Mouse (Mus musculus) cerebellum, adult 11 months (tissue): Measurements from ENCODE around the gene Sec14l4.
"Not testable (repeated sequence)": the region's sequence is repeated elsewhere in the genome, so short reads cannot be mapped to it uniquely, and the experiment has no call there.

ENCODE experiments used
- DNase-seq: peaks from one replicate; pipeline ENCODE4 v3.0.0; 2022

Gene Sec14l4

DNA sequence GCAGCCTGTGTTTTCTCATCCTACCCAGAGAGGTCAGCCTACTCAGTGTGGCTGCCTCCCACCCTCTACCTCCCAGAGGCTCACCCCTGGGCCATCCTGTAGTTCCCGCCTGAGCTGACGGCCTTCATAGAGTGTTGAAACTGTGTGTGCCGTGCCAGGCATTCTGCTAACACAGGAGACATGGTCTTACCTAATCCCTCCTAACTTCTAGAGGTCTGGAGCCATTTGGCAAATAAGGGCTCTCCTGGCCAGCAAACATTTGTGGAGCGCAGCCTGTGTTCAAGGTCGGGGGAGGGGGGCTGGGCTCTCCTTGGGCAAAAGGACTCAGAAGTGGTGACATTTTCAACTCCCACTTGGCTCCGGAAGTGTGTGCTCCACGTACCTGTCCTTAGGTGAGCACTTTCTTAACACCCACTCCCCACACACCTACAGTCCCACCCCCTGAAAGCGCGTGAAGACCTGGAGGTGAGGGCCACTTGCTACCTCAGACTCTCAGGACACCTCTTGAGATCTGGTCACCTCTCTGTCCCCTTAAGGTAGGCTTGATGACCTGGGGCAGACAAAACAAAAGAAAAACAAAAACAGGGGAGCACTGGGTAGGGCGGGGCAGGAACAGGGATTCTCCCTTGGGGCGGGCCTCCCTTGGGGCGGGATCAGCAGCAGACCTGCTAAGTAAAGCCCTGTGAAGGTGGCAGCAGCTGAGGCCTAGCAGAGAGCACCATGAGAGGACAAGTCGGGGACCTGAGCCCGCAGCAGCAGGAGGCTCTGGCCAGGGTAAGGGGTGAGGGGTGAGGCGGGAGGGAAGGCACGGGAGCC, at the start of gene Sec14l4:
Gene Sec14l4, plus strand, starts transcription at position 337 of the 816 bp plus-strand sequence.
- DNase-seq, result no peak

DNA sequence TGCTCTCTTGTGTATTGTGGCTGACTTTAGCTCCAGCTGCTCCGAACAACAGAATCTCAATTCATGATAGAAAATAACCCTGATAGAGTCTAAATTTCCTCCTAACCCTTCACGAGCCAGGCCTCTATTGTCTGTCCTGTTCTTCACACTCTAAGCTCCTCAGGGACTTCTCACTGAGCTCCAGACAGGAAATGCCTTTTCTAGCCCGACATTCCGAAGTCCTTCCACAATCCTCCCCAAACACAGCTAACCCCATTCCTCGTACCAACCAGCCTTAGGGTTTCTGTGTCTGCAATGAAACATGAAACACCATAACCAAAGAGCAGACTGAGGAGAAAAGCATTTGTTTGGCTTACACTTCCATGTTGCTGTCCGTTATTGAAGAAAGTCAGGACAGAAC, 49.7 kb upstream of the Sec14l4 start:
- DNase-seq, result no peak

DNA sequence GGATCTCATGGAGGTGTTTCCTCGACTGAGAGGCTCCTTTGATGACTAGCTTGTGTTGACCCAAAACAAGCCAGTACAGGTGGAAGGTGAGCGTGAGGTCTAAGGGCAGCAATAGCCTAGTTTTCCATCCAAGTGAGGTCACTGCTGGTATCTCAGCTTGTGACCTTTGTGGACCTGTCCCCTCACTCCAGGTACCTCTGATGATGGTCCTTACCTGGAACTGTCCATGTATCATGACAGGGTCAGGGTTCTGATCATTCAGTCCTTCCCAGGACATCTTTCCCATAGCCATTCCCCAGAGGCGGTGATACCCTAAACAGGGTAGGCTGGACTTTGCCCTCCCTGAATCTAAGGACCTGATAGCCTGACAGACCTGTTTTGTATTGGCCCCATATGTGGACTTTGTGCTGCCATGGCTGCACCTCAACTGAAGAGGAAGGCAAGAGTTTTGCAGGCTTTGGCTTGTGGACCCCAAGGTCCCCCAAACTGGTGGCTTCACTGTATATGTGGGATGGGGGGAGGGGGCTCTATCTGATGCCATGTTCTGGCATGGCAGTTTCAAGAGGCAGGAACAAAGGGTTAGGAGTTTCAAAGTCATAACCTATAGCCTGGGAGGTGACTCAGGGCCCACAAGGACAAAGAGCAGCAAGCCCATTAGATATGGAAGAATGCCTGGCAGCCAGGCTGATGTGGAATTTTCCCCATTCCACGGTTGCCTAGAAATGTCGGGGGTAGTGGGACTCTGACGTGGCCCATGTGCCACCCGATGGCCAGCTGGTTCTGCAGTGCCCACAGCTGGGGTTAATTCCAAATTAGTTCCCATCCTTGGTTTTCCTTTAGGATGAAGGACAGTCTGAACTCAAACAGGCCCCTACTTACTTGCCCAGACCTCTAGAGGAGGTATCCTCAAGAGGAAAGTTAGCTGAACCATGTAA, 48.7 kb upstream of the Sec14l4 start:
- DNase-seq, result no peak

DNA sequence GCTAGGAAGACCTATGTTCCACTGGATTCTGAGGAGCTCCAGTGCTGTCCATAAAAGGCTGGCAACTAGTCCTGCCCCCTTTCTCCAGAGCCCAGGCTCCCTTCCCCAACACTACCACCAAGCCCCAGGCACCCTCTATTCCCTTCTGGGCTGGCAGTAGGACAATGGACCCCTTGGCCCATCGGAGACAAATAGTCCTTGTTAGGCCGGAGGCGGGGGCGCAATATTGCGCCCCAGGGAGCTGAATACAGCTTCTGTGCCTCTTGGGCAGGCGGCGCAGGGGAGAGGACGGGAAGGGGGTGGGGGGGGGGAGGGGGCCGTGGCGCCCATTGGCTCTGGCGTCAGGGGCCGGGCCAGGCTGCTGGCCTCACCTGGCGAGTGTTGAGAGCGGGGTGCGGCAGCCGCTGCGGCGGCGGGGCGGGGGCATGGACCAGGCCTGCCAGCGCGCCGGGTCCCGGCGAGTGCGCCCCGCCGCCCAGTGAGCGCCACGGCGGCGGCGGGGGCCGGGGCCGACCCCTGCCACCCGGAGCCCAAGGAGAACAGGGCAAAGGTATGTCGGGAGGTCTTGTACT, 47.9 kb upstream of the Sec14l4 start, which contains the start of gene Gal3st1:
Gene Gal3st1, plus strand, starts transcription at position 346 of the 572 bp plus-strand sequence.
- peak; percentile 6 for DNase-seq

DNA sequence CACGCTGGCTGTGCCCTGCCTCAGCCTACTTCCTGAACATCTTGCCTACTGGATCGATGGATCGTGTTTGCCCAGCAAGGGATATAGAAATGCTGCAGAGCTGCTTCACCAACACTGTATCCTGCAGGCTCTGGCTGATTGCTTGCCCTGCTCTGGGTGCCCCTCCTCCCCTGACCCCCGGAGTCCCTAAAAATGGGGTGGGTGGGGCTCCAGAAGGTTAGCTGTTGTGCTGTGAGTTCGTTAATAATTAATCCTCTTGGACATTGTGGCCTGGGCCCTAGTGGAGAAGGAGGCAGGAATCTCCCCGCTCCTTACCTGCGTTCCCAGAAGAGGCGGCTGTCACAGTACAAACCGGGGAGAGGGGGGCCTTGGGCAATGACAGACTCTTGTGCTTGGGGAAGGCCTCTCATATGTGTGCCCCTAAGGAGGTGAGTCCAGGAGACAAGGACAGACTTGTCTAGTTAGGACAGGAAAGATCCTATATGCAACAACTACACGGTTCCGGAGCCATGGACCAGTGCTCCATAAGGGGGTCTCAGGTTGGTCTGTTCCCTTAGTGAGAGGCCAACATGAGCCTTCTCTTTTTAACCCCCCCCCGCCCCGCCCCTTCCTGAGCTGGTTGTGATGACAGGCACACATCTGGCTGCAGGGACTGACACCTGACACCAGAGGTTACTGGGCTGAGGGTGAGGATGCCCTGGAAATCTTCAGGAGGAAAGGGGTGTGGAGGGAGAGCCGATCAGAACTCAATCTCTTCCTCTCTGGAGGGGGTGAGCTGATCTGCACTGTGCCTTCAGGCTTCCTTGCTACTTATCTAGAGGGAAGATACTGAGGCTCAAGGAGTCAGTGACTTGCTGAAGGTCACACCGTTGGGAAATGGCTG, 47.2 kb upstream of the Sec14l4 start:
- DNase-seq, result no peak

DNA sequence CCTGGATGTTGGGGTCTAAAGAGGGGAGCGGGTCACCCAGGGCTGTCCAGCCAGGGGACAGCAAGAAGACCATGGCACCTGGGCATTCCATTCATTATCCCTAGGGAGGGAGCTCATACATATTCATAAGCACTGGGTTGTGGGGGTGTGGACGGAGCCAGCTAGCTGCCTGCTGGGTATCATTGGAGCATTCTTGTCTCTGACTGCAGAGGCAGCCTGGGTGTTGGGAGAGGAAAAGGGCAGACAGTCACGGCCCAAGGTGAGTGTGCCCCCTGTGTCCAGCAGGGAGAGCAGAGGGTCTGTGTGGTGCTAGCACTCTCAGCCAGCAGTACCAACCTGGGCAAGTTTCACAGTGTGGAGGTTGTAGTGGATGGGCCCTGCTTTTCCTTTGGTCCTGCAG, 41.5 kb upstream of the Sec14l4 start:
- no peak for DNase-seq

DNA sequence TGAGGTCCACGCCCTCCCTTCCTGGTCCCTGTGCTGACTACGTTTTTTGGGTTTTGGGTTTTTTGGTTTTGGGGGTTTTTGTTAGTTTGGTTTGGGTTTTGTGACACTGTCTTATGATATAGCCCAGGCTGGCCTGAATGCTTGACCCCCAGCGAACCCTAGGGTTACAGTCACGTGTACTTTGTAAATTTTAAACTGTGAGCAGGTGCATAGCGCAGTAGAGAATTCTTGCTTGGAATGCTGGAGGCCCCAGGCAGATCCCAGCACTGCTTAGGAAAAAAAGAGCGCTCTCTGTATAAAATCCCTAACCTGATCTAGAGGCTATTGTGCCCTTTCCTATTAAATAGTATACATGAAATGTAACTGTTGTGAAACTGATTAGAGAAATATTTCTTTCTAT, 38.1 kb upstream of the Sec14l4 start:
- DNase-seq, result no peak

DNA sequence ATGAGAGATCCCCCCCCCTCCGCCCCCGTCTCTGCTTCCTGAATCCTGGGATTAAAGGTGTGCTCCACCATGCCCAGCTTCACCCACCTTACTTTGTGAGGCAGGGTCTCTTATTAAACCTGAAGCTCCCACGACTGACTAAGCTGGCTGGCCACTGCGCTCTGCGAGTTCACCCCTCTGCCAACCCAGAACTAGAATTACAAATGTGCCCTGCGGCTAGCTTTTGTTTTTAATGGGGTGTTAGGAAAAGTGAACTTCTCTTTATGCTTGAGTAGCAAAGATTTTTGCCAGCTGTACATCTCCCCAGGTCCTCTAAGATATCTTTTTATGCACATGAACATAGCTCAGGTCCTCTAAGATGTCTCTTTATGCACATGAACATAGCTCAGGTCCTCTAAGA, 37.3 kb upstream of the Sec14l4 start:
- no peak for DNase-seq

DNA sequence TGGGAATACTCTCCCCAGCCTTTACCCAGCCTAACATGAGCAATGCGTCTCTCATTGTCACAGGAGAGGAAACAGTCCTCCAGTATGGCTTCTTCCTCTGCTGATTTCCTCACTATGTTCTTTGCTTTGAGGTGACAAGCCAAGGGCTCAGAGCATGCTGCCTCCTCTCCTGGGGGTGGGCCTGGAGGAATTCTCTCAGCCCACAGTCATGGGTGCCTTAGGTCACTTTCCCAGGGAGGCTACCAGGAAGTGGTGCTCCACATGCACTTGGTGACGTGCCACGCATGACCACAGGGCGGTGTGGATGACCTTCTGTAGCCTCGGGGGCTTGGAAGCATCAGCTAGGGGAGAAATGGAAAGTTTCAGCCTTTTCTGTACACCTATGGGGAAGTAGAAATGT, 35.8 kb upstream of the Sec14l4 start:
- no peak for DNase-seq

DNA sequence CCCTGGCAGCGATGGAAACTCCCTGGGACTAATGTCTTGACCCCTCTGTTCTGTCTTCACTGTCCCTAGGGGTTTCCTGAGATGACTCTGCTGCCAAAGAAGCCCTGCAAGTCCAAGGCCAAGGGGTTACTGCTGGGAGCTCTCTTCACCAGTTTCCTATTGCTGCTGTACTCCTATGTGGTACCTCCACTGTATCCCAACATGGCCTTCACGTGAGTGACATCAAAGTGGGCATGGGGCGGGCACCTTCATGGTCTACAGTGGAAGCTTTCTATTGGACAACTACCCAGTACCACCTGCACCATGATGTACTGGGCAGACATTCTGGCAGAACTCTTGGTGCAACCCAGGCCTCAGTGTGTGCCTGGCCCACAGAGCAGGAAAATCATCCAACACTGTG, 34.4 kb upstream of the Sec14l4 start:
- no peak for DNase-seq

DNA sequence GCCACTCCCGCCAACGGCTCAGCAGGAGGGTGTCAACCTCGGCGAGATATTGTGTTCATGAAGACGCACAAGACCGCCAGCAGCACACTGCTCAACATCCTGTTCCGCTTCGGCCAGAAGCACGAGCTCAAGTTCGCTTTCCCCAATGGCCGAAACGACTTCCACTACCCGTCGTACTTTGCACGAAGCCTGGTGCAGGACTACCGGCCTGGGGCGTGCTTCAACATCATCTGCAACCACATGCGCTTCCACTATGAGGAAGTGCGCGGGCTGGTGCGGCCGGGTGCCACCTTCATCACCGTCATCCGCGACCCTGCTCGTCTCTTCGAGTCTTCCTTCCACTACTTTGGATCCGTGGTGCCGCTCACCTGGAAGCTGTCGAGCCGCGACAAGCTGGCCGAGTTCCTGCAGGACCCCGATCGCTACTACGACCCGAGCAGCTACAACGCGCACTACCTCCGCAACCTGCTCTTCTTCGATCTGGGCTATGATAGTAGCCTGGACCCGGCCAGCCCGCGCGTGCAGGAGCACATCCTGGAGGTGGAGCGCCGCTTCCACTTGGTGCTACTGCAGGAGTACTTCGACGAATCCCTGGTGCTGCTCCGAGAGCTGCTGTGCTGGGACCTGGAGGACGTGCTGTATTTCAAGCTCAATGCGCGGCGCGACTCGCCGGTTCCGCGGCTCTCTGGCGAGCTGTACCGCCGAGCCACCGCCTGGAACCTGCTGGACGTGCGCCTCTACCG, 33.1 kb upstream of the Sec14l4 start:
- no peak for DNase-seq

DNA sequence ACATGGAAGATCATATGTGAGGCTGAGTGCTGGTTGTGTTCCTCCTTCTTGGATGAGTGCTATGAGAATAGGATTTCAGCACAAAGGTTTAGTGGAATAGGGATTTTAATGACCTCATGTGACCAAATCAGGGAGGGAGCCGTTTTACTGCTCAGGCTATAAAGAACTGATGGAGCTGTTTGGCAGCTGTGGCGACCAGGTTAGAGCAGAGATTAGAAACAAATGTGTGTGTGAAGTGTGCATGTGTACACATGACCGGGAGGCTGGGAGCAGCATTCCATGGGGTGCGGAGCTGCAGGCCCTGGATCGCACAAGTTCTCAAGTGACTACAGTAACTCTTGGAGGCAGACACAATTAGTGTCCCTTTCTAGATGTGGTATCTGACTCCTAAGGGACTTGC, 31.7 kb upstream of the Sec14l4 start:
- DNase-seq, result no peak

DNA sequence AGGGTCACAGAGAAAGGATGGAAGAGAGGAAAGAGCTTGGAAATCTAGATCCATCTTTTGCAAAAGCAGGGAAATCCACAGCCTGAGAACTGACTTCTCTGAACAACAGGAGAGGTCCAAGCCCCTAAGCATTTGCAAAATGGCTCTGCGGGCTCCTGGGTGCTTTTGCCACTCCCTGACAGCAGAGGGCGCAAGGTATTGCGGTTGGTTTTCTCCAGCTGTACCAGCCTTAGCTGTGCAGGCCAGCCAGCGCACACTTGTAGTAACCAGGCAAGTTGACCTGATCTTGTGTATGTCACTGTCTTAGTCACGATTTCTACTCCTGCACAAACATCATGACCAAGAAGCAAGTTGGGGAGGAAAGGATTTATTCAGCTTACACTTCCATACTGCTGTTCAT, 29.7 kb upstream of the Sec14l4 start:
- peak; percentile 20 for DNase-seq

DNA sequence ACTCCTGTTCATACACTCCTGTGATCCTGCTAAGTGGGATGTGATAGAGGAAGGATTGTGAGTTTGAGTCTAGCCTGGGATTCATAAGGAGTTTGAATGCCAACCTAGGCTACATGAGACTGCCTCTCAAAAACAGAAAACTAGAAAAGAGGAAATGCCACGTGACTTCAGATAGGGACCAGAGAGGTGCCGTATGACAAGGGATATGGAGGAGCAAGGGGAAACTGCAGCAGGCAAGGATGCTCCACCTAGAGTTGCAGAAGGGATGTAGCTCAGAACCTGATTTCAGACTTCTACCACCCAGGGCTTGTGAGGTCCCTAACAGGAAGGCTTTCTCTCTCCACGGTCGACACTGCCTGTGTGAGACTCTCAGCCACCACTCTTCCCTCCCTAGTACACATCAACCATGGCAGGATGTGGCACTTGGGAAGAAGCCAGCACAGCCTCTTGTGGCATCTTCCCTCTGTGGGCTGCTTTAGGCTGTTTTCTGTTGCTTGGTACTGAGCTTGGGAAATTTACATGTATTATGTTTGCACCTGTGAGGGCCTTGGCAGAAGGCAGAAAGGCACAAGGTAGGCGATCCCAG, 25.9 kb upstream of the Sec14l4 start:
- DNase-seq, result no peak

DNA sequence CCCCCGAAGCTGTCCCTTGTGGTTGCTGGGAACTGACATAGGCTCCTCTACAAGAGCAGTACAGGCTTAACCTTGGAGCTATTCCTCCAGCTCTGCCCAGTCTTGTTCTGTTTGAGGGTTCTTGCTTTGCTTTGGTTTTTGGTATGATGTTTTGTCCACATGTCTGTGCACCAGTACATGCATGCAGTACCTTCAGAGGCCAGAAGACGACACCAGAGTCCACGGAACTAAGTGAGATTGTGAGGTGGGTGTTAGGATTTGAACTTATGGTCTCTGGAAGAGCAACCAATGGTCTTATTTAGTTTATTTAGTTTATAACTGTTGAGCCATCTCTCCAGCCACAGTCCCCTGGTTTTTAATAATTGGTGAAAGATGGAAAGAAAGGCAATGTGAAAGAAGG, 24.8 kb upstream of the Sec14l4 start:
- no peak for DNase-seq

DNA sequence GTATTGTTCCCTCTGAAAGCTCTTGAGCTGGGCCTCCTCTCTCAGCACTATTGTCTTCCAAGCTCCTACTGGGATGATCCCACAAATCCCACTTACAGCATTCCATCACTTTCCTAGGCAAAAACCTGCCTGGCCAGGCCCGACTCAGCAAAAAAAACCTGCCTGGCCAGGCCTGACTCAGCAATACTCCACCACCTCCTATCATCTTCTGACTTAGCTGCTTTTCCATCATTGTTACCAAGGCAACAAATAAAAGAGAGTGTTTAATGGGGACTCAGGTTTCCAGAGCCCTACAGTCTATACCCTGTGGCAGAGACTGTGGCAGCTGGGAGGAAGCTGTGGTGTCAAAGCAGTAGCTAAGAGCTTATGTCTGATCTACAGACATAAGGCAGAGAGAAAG, 18.6 kb upstream of the Sec14l4 start:
- DNase-seq, result no peak

DNA sequence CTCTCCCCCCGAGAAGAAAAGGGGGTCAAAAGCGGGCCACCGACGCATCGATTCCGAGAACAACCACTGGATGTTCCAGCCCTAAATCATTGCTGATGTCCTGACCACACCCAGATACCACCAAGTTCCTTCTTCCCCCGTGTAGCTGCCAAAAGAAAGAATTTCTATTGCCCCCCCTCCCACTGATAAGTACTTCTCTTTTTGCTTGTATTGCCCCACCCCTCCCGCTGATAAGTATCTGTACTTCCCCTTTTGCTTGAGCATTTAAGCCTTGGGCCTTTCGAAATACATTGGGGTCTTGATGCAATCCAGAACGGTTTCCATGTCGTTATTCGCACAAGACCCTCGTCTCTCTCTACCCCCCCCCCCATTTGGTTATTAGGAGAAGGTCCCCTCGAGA, 15.5 kb upstream of the Sec14l4 start:
- DNase-seq, result not testable (repeated sequence)

DNA sequence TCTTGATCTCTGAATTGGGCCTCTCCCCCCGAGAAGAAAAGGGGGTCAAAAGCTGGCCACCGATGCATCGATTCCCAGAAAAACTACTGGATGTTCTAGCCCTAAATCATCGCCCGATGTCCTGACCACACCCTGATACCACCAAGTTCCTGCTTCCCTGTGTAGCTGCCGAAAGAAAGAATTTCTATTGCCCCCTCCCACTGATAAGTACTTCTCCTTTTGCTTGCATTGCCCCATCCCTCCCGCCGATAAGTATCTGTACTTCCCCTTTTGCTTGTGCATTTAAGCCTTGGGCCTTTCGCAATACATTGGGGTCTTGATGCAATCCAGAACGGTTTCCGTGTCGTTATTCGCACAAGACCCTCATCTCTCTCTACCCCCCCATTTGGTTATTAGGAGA, 9.2 kb upstream of the Sec14l4 start:
- not testable (repeated sequence) for DNase-seq

DNA sequence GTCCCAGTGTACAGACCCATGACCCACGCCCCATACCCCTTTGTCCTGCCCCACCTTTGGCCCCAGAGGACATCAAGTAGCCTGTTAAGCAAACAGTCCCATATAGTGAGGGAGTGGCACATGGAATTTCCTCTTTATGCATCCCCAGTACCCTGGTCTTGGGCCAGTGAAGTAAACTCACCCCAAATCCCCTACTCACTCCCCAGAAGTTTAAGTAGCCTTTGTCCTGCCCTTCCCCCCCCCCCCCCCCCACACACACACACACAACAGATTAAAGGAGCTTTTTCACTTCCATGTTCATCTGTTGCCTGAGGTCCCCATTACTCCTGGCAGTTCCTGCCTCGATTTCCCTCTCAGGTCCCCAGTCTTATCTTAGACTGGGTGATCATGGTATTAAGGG, 7.9 kb upstream of the Sec14l4 start:
- no peak for DNase-seq

DNA sequence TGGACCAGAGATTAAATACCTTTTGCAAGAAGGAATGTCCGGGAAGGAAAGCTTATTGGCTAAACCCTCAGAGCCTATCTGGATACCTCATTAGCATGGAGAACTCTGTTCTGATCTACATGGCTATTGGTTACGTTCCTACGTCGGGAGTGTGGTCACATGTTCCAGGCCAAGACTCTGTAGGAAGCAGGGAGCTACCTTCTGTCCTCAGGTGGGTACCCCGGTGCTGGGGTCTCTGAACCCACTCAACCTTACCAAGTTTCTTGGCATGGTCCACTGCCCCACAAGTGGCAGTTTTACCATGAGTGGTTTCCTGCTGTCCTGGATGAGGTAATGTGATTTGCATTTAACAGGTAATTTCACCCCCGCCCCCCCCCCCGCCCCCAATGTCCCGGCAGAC, 4.2 kb upstream of the Sec14l4 start:
- no peak for DNase-seq

DNA sequence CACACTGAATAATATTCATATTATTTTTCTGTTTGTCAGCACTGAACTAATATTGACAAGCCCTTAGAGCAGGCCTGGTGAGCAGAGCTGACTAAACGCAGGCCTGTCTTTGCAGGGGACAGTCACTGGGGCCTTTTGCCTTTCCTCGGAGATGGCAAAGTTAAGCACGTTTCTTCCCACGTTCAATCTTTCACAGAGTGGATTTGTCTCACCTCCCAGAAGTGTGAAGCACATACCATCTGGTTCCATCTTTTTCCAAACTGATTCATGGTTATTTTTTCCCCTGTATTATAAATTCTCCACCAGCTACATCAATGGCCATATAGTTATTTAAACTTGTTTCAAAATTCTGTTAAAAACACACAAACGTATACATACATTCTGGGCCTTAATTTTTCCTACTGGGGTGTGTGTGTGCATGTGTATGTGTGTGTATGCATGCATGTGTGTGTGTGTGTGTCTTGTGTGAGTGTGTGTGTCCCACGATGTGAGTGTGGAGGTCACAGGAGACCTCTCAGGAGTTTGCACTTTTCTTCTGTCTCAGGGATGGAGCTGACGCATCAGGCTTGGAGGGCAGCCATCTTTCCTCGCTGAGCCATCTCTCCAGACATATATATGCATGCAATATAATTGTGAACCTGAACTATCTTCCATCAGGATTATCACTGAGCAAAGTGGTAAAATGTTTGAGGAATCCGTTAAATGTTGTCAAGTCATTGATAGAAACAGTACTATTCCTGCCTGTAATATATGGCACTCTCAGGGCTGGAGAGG, 3.5 kb upstream of the Sec14l4 start:
- no peak for DNase-seq
